Mouse (Mus musculus): ENCODE measurements around the gene Adh4.
"Not testable (repeated sequence)": the region's sequence is repeated elsewhere in the genome, so short reads cannot be mapped to it uniquely, and the experiment has no call there.

Gene Adh4

GRCm38 (mm10) chr3:138415121-138415690, at the start of gene Adh4:
Adh4 (plus strand) TSS chr3:138415466.
- DNase-seq (ENCODE audit: low spot score in 2 of 2), result no peak

GRCm38 (mm10) chr3:138366181-138366580, 49.1 kb upstream of the Adh4 start:
- no peak for DNase-seq (ENCODE audit: low spot score in 2 of 2)

GRCm38 (mm10) chr3:138369546-138369945, 45.7 kb upstream of the Adh4 start:
- no peak for DNase-seq (ENCODE audit: low spot score in 2 of 2)

GRCm38 (mm10) chr3:138370289-138370688, 45.0 kb upstream of the Adh4 start:
- not testable (repeated sequence) for DNase-seq (ENCODE audit: low spot score in 2 of 2)

- DNase-seq (ENCODE audit: low spot score in 2 of 2), result no peak
These were observed 41.3 kb upstream of the Adh4 start for GRCm38 (mm10) chr3:138373920-138374319.

- no peak for DNase-seq (ENCODE audit: low spot score in 2 of 2)
These were observed 40.1 kb upstream of the Adh4 start for GRCm38 (mm10) chr3:138375148-138375547.

- DNase-seq (ENCODE audit: low spot score in 2 of 2), result no peak
These were observed 34.1 kb upstream of the Adh4 start for GRCm38 (mm10) chr3:138381133-138381532.

- DNase-seq (ENCODE audit: low spot score in 2 of 2), result no peak
These were observed 28.1 kb upstream of the Adh4 start for GRCm38 (mm10) chr3:138387155-138387554.

GRCm38 (mm10) chr3:138404872-138405271, 10.4 kb upstream of the Adh4 start:
- no peak for DNase-seq (ENCODE audit: low spot score in 2 of 2)

- DNase-seq (ENCODE audit: low spot score in 2 of 2), result no peak
These were observed 9.9 kb upstream of the Adh4 start for GRCm38 (mm10) chr3:138405341-138405740.

- no peak for DNase-seq (ENCODE audit: low spot score in 2 of 2)
These were observed 9.4 kb upstream of the Adh4 start for GRCm38 (mm10) chr3:138405840-138406239.

GRCm38 (mm10) chr3:138407920-138408319, 7.3 kb upstream of the Adh4 start:
- no peak for DNase-seq (ENCODE audit: low spot score in 2 of 2)

GRCm38 (mm10) chr3:138409585-138409984, 5.7 kb upstream of the Adh4 start:
- DNase-seq (ENCODE audit: low spot score in 2 of 2), result no peak

- DNase-seq (ENCODE audit: low spot score in 2 of 2), result no peak
These were observed 5.1 kb upstream of the Adh4 start for GRCm38 (mm10) chr3:138410211-138410610.

- no peak for DNase-seq (ENCODE audit: low spot score in 2 of 2)
These were observed 4.1 kb downstream of the Adh4 start for GRCm38 (mm10) chr3:138419369-138419768.

- DNase-seq (ENCODE audit: low spot score in 2 of 2), result no peak
These were observed 5.1 kb downstream of the Adh4 start for GRCm38 (mm10) chr3:138420385-138420784.

GRCm38 (mm10) chr3:138423664-138424063, 8.4 kb downstream of the Adh4 start:
- no peak for DNase-seq (ENCODE audit: low spot score in 2 of 2)

- no peak for DNase-seq (ENCODE audit: low spot score in 2 of 2)
These were observed 9.0 kb downstream of the Adh4 start for GRCm38 (mm10) chr3:138424247-138424646.

- no peak for DNase-seq (ENCODE audit: low spot score in 2 of 2)
These were observed 15.2 kb downstream of the Adh4 start for GRCm38 (mm10) chr3:138430360-138430976.

- DNase-seq (ENCODE audit: low spot score in 2 of 2), result no peak
These were observed 16.6 kb downstream of the Adh4 start for GRCm38 (mm10) chr3:138431835-138432234.

- DNase-seq (ENCODE audit: low spot score in 2 of 2), result no peak
These were observed 23.4 kb downstream of the Adh4 start for GRCm38 (mm10) chr3:138438716-138439115.

- DNase-seq (ENCODE audit: low spot score in 2 of 2), result no peak
These were observed 26.9 kb downstream of the Adh4 start for GRCm38 (mm10) chr3:138442203-138442602.

GRCm38 (mm10) chr3:138442612-138443464, 27.6 kb downstream of the Adh4 start, which contains the start of gene Adh5:
Adh5 (plus strand) TSS chr3:138443093.
- peak; percentile 93 to 95 for DNase-seq (ENCODE audit: low spot score in 2 of 2)

Measured in spleen, postnatal 4 days (tissue).